Mouse (Mus musculus) G1E (cell line): ENCODE measurements around the gene Ddb1.

ENCODE experiments used
- CTCF ChIP-seq: IDR thresholded peaks from 2 replicates; pipeline ENCODE4 v1.5.1; 2012; ENCODE audit warnings: low read depth, low read length, inconsistent platforms, mixed read lengths
- TAL1 ChIP-seq: conservative IDR thresholded peaks from 2 replicates; pipeline ENCODE4 v1.6.1; 2012; ENCODE audit warnings: low read depth, low read length, inconsistent platforms, mixed read lengths

- TF ChIP-seq TAL1: no peak
- TF ChIP-seq CTCF: no peak
Observed at GRCm38 (mm10) chr19:10587231-10587630, 17.9 kb upstream of the Ddb1 start.
